ENCODE assay signal across 21 mouse cellular contexts in the genomic region with DNA sequence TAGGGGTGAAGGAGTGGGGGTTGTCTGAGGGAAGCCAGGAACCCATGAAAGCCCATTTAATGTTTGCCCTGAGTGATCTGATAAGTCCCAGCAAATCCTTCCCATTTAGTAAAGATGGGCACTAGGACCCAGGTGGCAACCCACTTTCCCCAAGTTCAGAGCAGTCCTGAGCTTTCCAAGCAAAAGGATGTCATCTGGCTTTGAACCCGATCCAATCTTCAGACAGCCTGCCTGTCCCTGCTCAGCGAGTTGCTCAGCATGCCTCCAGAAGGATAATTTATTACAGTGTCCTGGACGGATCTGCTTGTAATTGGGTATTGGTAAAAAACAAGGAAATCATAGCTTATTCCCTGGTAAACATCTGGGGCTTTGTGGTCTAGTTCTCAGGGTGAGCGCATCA. TPM values are rescaled to one million over a fixed set of nuclear protein-coding genes. Genes with fewer than 3 reads are reported as not detected.
A peak's percentile ranks its signal among the peaks of the same experiment; 100 is the strongest.
DNase-seq lines count a peak whose midpoint lies in the region; ATAC-seq lines count a peak whose summit lies in the region.
"Had no signal": no experiment of that assay in that cellular context is flagged by ENCODE, and none has a peak within 500 bp of the region (broad histone marks: within the 10 kb centered on the region; RNA-seq: fewer than 3 reads in every experiment).

No protein-coding gene starts in this region.

- intact Hi-C loops in left cerebral cortex, postnatal 4 days (cut with DNase I): no loop called here
- intact Hi-C loops in left cerebral cortex, postnatal 14 days (cut with DNase I): no loop called here

- no peaks in the 10 kb centered on the region for H3K9me3 ChIP-seq in forebrain, embryonic 14.5 days (replicated peaks; ENCODE audit: control insufficient read depth, low read length)
- no peaks in the 10 kb centered on the region for H3K9me3 ChIP-seq in forebrain, embryonic 11.5 days (ENCODE audit: control insufficient read depth, low read length)
- H3K9me3 ChIP-seq: heart, embryonic 10.5 days; liver, embryonic 15.5 days; midbrain, embryonic 15.5 days had no signal

- peak overlapping the region; percentile 21; the same call in 1 of the 2 replicates for H3K27ac ChIP-seq in forebrain, embryonic 14.5 days (ENCODE audit: low read depth, low read length)
- no peak overlapping the region for H3K27ac ChIP-seq in forebrain, embryonic 11.5 days (ENCODE audit: low read depth, low read length)
- H3K27ac ChIP-seq: heart, embryonic 10.5 days; liver, embryonic 15.5 days had no signal

- no peak overlapping the region for H3K9ac ChIP-seq in forebrain, embryonic 14.5 days (ENCODE audit: low read length)
- H3K9ac ChIP-seq in forebrain, embryonic 11.5 days (ENCODE audit: low read length): no peak overlapping the region
- H3K9ac ChIP-seq: liver, embryonic 15.5 days; midbrain, embryonic 15.5 days had no signal

- 38% methylated on average over 4 of the region's 4 CpGs for WGBS in forebrain, embryonic 14.5 days
- 52% methylated on average over 4 of the region's 4 CpGs for WGBS in forebrain, embryonic 11.5 days

- no peak overlapping the region for H3K4me3 ChIP-seq in forebrain, embryonic 14.5 days (ENCODE audit: low read depth, low read length)
- H3K4me3 ChIP-seq in forebrain, embryonic 11.5 days (ENCODE audit: low read depth, low read length): no peak overlapping the region
- H3K4me3 ChIP-seq: heart, embryonic 10.5 days; liver, embryonic 15.5 days; midbrain, embryonic 15.5 days had no signal

- DNase-seq in forebrain, embryonic 14.5 days (ENCODE audit: low spot score): peak; percentile 54
- DNase-seq in forebrain, embryonic 11.5 days (ENCODE audit: low spot score): no peak
- peak; percentile 18 for DNase-seq in left cerebral cortex, postnatal 4 days
- no peak for DNase-seq in left cerebral cortex, postnatal 14 days (ENCODE audit: low spot score in 2 of 2)
- DNase-seq in cerebellum, postnatal 14 days: peak; percentile 36 to 49
- no peak for DNase-seq in heart, adult 11 months
- no peak for DNase-seq in urinary bladder, postnatal 14 days (ENCODE audit: low spot score)
- DNase-seq: adrenal gland, postnatal 14 days; gastrocnemius, postnatal 10 days; heart, postnatal 10 days; kidney, adult 8-10 months; kidney, postnatal 25 days; thymus, postnatal 4 days had no signal

- H3K4me2 ChIP-seq in forebrain, embryonic 14.5 days (ENCODE audit: low read length): no peak overlapping the region
- H3K4me2 ChIP-seq in forebrain, embryonic 11.5 days (ENCODE audit: low read depth, low read length, severe bottlenecking): no peak overlapping the region
- H3K4me2 ChIP-seq: liver, embryonic 15.5 days; midbrain, embryonic 15.5 days had no signal

- no peaks in the 10 kb centered on the region for H3K4me1 ChIP-seq in forebrain, embryonic 14.5 days (ENCODE audit: control insufficient read depth, insufficient read depth, low read length)
- H3K4me1 ChIP-seq in forebrain, embryonic 11.5 days (replicated peaks; ENCODE audit: control insufficient read depth, insufficient read depth, low read length): no peaks in the 10 kb centered on the region
- H3K4me1 ChIP-seq: heart, embryonic 10.5 days; liver, embryonic 15.5 days had no signal

- no peak for ATAC-seq in forebrain, embryonic 14.5 days
- no peak for ATAC-seq in forebrain, embryonic 11.5 days (replicated peaks; ENCODE audit: low FRiP score)
- ATAC-seq: activated CD4-positive, CD25-positive, alpha-beta regulatory T cell, adult 4 months; lung, postnatal 0 days; Patski had no signal

- no peaks in the 10 kb centered on the region for H3K36me3 ChIP-seq in forebrain, embryonic 14.5 days (ENCODE audit: control insufficient read depth, insufficient read depth, low read length)
- no peaks in the 10 kb centered on the region for H3K36me3 ChIP-seq in forebrain, embryonic 11.5 days (ENCODE audit: control insufficient read depth, insufficient read depth, low read length)
- H3K36me3 ChIP-seq: heart, embryonic 10.5 days; liver, embryonic 15.5 days; midbrain, embryonic 15.5 days had no signal

- H3K27me3 ChIP-seq in forebrain, embryonic 14.5 days (replicated peaks; ENCODE audit: control insufficient read depth, insufficient read depth, low read length): no peaks in the 10 kb centered on the region
- no peaks in the 10 kb centered on the region for H3K27me3 ChIP-seq in forebrain, embryonic 11.5 days (ENCODE audit: control insufficient read depth, insufficient read depth, low read length)
- H3K27me3 ChIP-seq: liver, embryonic 15.5 days; midbrain, embryonic 15.5 days had no signal

RNA-seq across cellular contexts. Expression of gene Gpr12, which starts 45.9 kb away (rescaled TPM):
- polyA plus RNA-seq in forebrain, embryonic 14.5 days (2014; fragmentation: Nextera tagmentation; extraction: Ambion mirVana): 13.3 and 20.3 TPM in 2 replicates
- 0.27 and 0.92 TPM in 2 replicates for polyA plus RNA-seq in forebrain, embryonic 11.5 days (2014; fragmentation: Nextera tagmentation; extraction: Ambion mirVana)
- total RNA-seq in left cerebral cortex, postnatal 4 days (2021): 10 to 100 TPM; 53.2 to 57.0 TPM
- total RNA-seq in left cerebral cortex, postnatal 14 days (2021): 10 to 100 TPM; 41.5 to 50.8 TPM
- total RNA-seq: heart, postnatal 10 days; megakaryocyte progenitor cell, adult 5-6 weeks had no signal
- polyA plus RNA-seq: activated CD4-positive, CD25-positive, alpha-beta regulatory T cell, adult 4 months; C2C12; lung, postnatal 0 days had no signal

Comparison
In these comparisons a context has a peak if more than half of its experiments do, and no peak if none do; other contexts are left out.
1. DNase-seq: peak in forebrain, embryonic 14.5 days (single experiment), left cerebral cortex, postnatal 4 days (single experiment) and cerebellum, postnatal 14 days (2 of 2); none in forebrain, embryonic 11.5 days (single experiment), left cerebral cortex, postnatal 14 days (0 of 2), heart, adult 11 months (single experiment) and urinary bladder, postnatal 14 days (single experiment).